In genomic region chr8:108101131-108101530, GRCm38 (mm10) we compare ENCODE assay signal across 9 mouse cellular contexts.
DNase-seq lines count a peak whose midpoint lies in the region; ATAC-seq and TF ChIP-seq lines count a peak whose summit lies in the region.
"Had no signal": no experiment of that assay in that cellular context is flagged by ENCODE, and none has a peak within 500 bp of the region (broad histone marks: within the 10 kb centered on the region; RNA-seq: fewer than 3 reads in every experiment).

No protein-coding gene starts in this region.

- no peak for ATAC-seq in intestine, postnatal 0 days
- no peak for ATAC-seq in intestine, embryonic 16.5 days
- ATAC-seq in forebrain, embryonic 15.5 days (replicated peaks), result no peak
- no peak for ATAC-seq in midbrain, embryonic 16.5 days
- no peak for ATAC-seq in megakaryocyte, adult 5-6 weeks (ENCODE audit: poor library complexity, severe bottlenecking)

- H3K27me3 ChIP-seq in intestine, postnatal 0 days (replicated peaks; ENCODE audit: control insufficient read depth, insufficient read depth, low read length), result no peaks in the 10 kb centered on the region
- no peaks in the 10 kb centered on the region for H3K27me3 ChIP-seq in intestine, embryonic 16.5 days (replicated peaks; ENCODE audit: control insufficient read depth, insufficient read depth, low read length)
- H3K27me3 ChIP-seq in forebrain, embryonic 15.5 days, result peaks cover 7% of the 10 kb centered on the region; the same call in 1 of the 2 replicates
- H3K27me3 ChIP-seq in midbrain, embryonic 16.5 days (ENCODE audit: control insufficient read depth, insufficient read depth, low read depth, low read length), result no peaks in the 10 kb centered on the region

- TF ChIP-seq CTCF in intestine, postnatal 0 days (IDR thresholded peaks at IDR 0.05; ENCODE audit: low read depth), result peak; percentile 61

- H3K4me2 ChIP-seq in intestine, postnatal 0 days (replicated peaks; ENCODE audit: low read depth), result no peak overlapping the region
- H3K4me2 ChIP-seq in intestine, embryonic 16.5 days (ENCODE audit: low read depth, low read length), result no peak overlapping the region
- peak overlapping the region; percentile 33 for H3K4me2 ChIP-seq in forebrain, embryonic 15.5 days (replicated peaks)
- H3K4me2 ChIP-seq in midbrain, embryonic 16.5 days (ENCODE audit: low read length), result peak overlapping the region; percentile 44

- no peak overlapping the region for H3K27ac ChIP-seq in intestine, postnatal 0 days (ENCODE audit: low read depth, low read length)
- H3K27ac ChIP-seq in intestine, embryonic 16.5 days (ENCODE audit: low read length), result no peak overlapping the region
- peak overlapping the region; percentile 26 for H3K27ac ChIP-seq in forebrain, embryonic 15.5 days (replicated peaks)
- H3K27ac ChIP-seq in midbrain, embryonic 16.5 days (ENCODE audit: low read length), result peak overlapping the region; percentile 61

- WGBS in intestine, postnatal 0 days, result 56% methylated on average over 8 of the region's 8 CpGs
- WGBS in intestine, embryonic 16.5 days, result 67% methylated on average over 8 of the region's 8 CpGs
- WGBS in forebrain, embryonic 15.5 days, result 62% methylated on average over 8 of the region's 8 CpGs
- 48% methylated on average over 8 of the region's 8 CpGs for WGBS in midbrain, embryonic 16.5 days

- no peak overlapping the region for H3K4me3 ChIP-seq in intestine, postnatal 0 days (ENCODE audit: low read depth, low read length)
- no peak overlapping the region for H3K4me3 ChIP-seq in intestine, embryonic 16.5 days (ENCODE audit: low read length)
- no peak overlapping the region for H3K4me3 ChIP-seq in forebrain, embryonic 15.5 days
- no peak overlapping the region for H3K4me3 ChIP-seq in midbrain, embryonic 16.5 days (ENCODE audit: low read depth, low read length)
- H3K4me3 ChIP-seq: myocyte had no signal

- no peak overlapping the region for H3K9ac ChIP-seq in intestine, postnatal 0 days (ENCODE audit: low read depth, low read length)
- no peak overlapping the region for H3K9ac ChIP-seq in intestine, embryonic 16.5 days (ENCODE audit: low read depth, low read length)
- H3K9ac ChIP-seq in forebrain, embryonic 15.5 days (replicated peaks), result 0 out of 2 replicates have a peak overlapping the region, but pooled peaks have one; percentile 16
- H3K9ac ChIP-seq in midbrain, embryonic 16.5 days (ENCODE audit: low read depth, low read length), result peak overlapping the region; percentile 54

- H3K4me1 ChIP-seq in intestine, postnatal 0 days (replicated peaks; ENCODE audit: control insufficient read depth, insufficient read depth, low read length), result no peaks in the 10 kb centered on the region
- no peaks in the 10 kb centered on the region for H3K4me1 ChIP-seq in intestine, embryonic 16.5 days (ENCODE audit: control insufficient read depth, insufficient read depth, low read length)
- peaks cover 26% of the 10 kb centered on the region for H3K4me1 ChIP-seq in forebrain, embryonic 15.5 days
- H3K4me1 ChIP-seq in midbrain, embryonic 16.5 days (ENCODE audit: control insufficient read depth, insufficient read depth, low read length), result peaks cover 41% of the 10 kb centered on the region

- H3K36me3 ChIP-seq in intestine, postnatal 0 days (ENCODE audit: control insufficient read depth, insufficient read depth), result no peaks in the 10 kb centered on the region
- H3K36me3 ChIP-seq in intestine, embryonic 16.5 days (ENCODE audit: control insufficient read depth, insufficient read depth, low read length), result no peaks in the 10 kb centered on the region
- no peaks in the 10 kb centered on the region for H3K36me3 ChIP-seq in forebrain, embryonic 15.5 days
- H3K36me3 ChIP-seq in midbrain, embryonic 16.5 days (ENCODE audit: control insufficient read depth, insufficient read depth, low read length), result no peaks in the 10 kb centered on the region

- peak; percentile 12 for DNase-seq in adrenal gland, adult 8-10 months
- DNase-seq in left cerebral cortex, adult 18-20 months (ENCODE audit: low spot score in 2 of 2), result peak; percentile 15 to 56
- no peak for DNase-seq in T-cell, adult 2 months (ENCODE audit: low spot score)

- H3K9me3 ChIP-seq in intestine, postnatal 0 days (ENCODE audit: control insufficient read depth), result no peaks in the 10 kb centered on the region
- no peaks in the 10 kb centered on the region for H3K9me3 ChIP-seq in intestine, embryonic 16.5 days (ENCODE audit: control insufficient read depth, low read length)
- no peaks in the 10 kb centered on the region for H3K9me3 ChIP-seq in forebrain, embryonic 15.5 days
- no peaks in the 10 kb centered on the region for H3K9me3 ChIP-seq in midbrain, embryonic 16.5 days (replicated peaks; ENCODE audit: control insufficient read depth, low read length, poor library complexity, severe bottlenecking)

Comparison
In these comparisons a context has a peak if more than half of its experiments do, and no peak if none do; other contexts are left out.
1. H3K27ac ChIP-seq: peak in forebrain, embryonic 15.5 days (single experiment) and midbrain, embryonic 16.5 days (single experiment); none in intestine, postnatal 0 days (single experiment) and intestine, embryonic 16.5 days (single experiment).
2. H3K4me2 ChIP-seq: peak in forebrain, embryonic 15.5 days (single experiment) and midbrain, embryonic 16.5 days (single experiment); none in intestine, postnatal 0 days (single experiment) and intestine, embryonic 16.5 days (single experiment).
3. H3K9ac ChIP-seq: peak in forebrain, embryonic 15.5 days (single experiment) and midbrain, embryonic 16.5 days (single experiment); none in intestine, postnatal 0 days (single experiment) and intestine, embryonic 16.5 days (single experiment).